Mouse (Mus musculus) lung, postnatal 14 days (tissue): ENCODE results near the gene Pbrm1.

Experiments used
- DNase-seq: peaks from one replicate; pipeline ENCODE4 v3.0.0; 2021

Gene Pbrm1

GRCm38 (mm10) chr14:31133023-31133665 is 114.2 kb downstream of the Pbrm1 start:
- DNase-seq = peak; percentile 65

GRCm38 (mm10) chr14:31134015-31135000 is 115.4 kb downstream of the Pbrm1 start:
- DNase-seq = no peak

GRCm38 (mm10) chr14:31135495-31136410 is 116.8 kb downstream of the Pbrm1 start:
- DNase-seq = no peak

- no peak for DNase-seq
Observed at GRCm38 (mm10) chr14:31136411-31137280, 117.7 kb downstream of the Pbrm1 start.

GRCm38 (mm10) chr14:31137281-31137595 is 118.3 kb downstream of the Pbrm1 start:
- no peak for DNase-seq

- DNase-seq = peak; percentile 22
Observed at GRCm38 (mm10) chr14:31137791-31138190, 118.9 kb downstream of the Pbrm1 start.

GRCm38 (mm10) chr14:31138219-31138896 is 119.4 kb downstream of the Pbrm1 start:
- no peak for DNase-seq

- DNase-seq = peak; percentile 35
Observed at GRCm38 (mm10) chr14:31138897-31139429, 120.0 kb downstream of the Pbrm1 start.

- no peak for DNase-seq
Observed at GRCm38 (mm10) chr14:31139666-31140065, 120.7 kb downstream of the Pbrm1 start.

- no peak for DNase-seq
Observed at GRCm38 (mm10) chr14:31140141-31140540, 121.2 kb downstream of the Pbrm1 start.

- DNase-seq = no peak
Observed at GRCm38 (mm10) chr14:31141011-31141410, 122.1 kb downstream of the Pbrm1 start.

GRCm38 (mm10) chr14:31145694-31146093 is 126.8 kb downstream of the Pbrm1 start:
- DNase-seq = no peak

- DNase-seq = no peak
Observed at GRCm38 (mm10) chr14:31160196-31161150, 141.5 kb downstream of the Pbrm1 start.

GRCm38 (mm10) chr14:31161191-31161590 is 142.3 kb downstream of the Pbrm1 start:
- DNase-seq = no peak

GRCm38 (mm10) chr14:31161638-31162037 is 142.7 kb downstream of the Pbrm1 start:
- no peak for DNase-seq

GRCm38 (mm10) chr14:31164067-31164466 is 145.1 kb downstream of the Pbrm1 start:
- DNase-seq = no peak

GRCm38 (mm10) chr14:31165010-31165409 is 146.1 kb downstream of the Pbrm1 start:
- DNase-seq = no peak

GRCm38 (mm10) chr14:31165458-31165857 is 146.5 kb downstream of the Pbrm1 start:
- DNase-seq = no peak

GRCm38 (mm10) chr14:31165991-31166630 is 147.2 kb downstream of the Pbrm1 start:
- DNase-seq = peak; percentile 21
